Mouse (Mus musculus): ENCODE measurements at regions not wholly inside any gene's neighbourhood (a gene's known extent, or its start where the extent isn't known, plus 50 kb on each side); places are given as distances from the start of the nearest gene placed in this dataset.

DNA sequence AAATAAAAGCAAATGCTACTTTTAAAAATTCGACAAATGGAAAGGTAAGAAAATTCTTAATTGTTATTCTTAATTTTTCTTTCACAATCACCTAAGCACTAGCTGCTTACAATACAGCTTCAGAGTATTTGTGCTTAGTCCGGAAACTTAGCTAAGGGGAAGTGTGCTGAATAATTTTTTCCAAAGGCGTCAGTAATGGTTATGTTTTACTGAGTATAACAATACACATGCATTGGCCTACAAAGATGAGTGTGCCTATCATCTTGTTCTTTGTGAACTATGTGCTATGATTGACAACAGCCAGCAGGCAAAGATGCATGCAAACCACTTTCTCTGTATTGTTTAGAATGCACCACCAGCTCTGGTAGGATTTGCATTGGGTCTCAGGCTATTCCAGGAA is 548.5 kb upstream of the Tle4 start:
- TF ChIP-seq POLR2A (IDR thresholded peaks at IDR 0.05; ENCODE audit: low read depth, low read length) (no peak), CTCF (IDR thresholded peaks at IDR 0.05; ENCODE audit: extremely low read depth, insufficient read length, insufficient replicate concordance, low read depth, low read length) (no peak)
